Mouse (Mus musculus) olfactory bulb, adult 2 months (tissue): ENCODE results near the gene Myo1a.

Experiments used
- CTCF ChIP-seq: fragments of 200-500 bp; IDR thresholded peaks from 2 replicates; pipeline ENCODE4 v1.5.1; 2012; ENCODE audit warnings: low read depth, mild to moderate bottlenecking, low read length, moderate library complexity; ENCODE audit not compliant: insufficient read depth
- POLR2A ChIP-seq: fragments of 200-500 bp; IDR thresholded peaks from 2 replicates; pipeline ENCODE4 v1.6.1; 2012; ENCODE audit warnings: mild to moderate bottlenecking, low read depth, low read length, moderate library complexity; ENCODE audit not compliant: insufficient read depth

DNA sequence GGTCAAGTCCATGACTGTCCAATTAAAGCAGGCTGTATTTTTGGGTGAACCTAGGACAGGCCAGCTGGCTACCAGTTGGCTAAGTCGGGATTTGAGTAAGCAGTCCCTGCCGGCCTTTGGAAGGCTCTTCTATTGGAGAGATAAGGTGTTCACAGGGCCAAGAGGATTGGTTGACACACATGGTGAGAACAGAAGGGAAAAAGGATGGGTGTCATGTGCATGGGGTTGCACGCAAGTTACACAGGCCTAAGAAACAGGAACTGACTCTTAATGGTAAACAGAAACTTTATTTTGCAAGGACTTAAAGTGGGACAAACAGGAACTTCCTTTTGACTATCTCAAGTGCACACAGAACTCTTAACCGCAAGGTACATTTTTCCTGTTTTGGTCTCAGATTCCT, 31.9 kb downstream of the Myo1a start:
- TF ChIP-seq CTCF (no peak), POLR2A (no peak)
